Mouse (Mus musculus) heart, adult 8-10 months (tissue): ENCODE measurements at regions not wholly inside any gene's neighbourhood (a gene's known extent, or its start where the extent isn't known, plus 50 kb on each side); places are given as distances from the start of the nearest gene placed in this dataset.

Source experiments
- DNase-seq: peaks from one replicate; pipeline ENCODE4 v3.0.0; 2022; ENCODE audit warnings: low spot score

DNA sequence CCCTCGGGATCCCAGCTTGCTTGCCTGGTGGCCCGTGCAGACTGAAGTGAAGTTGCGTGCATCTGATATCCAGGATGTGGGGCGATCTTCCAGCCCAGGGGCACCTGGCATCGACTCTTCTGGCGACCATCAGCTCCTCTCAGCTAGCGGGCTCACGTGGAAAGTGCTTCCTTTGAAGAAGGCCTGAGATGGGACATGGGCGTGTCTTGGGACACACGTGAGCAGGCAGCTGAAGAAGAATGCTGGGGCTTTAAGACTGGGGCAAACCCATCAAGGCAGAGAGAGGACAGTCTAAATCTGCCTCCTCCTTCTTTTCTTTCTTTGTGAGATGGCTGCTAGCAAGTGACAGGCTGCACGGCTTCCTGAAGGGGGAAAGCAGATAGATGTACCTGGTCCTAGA lies 142.3 kb upstream of the Mrps10 start:
- DNase-seq = no peak

DNA sequence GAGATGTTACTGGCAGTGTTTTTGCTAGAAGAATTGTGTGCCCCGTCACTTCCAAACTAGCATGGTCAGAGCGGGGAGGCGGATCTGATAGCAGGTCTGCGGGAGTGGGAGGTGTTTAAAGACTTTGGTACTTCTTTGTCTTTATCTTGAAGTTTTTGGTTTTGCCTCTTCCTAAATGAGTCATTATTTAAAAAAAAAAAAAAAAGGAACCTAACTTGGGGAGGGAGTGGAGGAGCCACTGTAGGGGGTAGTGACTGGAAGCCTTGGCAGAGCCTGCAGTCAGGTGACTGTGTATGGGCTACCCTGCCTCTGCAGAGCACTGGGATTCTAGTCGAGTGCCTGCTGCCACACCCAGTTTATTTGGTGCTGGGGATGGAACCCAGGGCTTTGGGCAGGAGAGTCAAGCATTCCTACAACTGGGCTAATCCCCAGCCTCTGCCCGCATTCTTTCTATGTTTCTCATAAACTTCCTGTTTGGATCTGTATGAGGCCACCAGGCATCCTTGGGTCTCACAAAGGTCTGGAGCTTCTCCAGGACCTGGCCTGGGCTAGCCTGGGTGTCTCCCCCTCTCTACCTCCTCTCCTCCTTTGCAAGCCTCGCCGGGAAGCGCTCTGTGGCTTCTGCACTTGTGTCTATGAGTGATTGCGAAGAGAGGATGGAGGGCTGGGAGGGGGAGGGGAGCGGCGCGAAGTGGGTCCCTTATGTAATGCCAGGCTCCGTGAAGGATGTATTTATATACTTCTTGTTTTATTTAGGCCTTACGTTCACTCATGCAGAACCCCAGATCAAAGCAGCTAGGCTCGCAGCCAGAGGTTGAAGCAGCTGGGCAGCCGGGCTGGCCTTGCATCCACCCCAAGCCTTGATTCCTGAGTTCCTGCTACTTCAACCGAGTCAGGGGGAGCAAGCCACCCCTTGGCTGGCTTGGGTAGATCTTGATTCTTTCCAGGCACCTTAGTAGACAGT lies 143.1 kb upstream of the Mrps10 start:
- peak; percentile 21 for DNase-seq

DNA sequence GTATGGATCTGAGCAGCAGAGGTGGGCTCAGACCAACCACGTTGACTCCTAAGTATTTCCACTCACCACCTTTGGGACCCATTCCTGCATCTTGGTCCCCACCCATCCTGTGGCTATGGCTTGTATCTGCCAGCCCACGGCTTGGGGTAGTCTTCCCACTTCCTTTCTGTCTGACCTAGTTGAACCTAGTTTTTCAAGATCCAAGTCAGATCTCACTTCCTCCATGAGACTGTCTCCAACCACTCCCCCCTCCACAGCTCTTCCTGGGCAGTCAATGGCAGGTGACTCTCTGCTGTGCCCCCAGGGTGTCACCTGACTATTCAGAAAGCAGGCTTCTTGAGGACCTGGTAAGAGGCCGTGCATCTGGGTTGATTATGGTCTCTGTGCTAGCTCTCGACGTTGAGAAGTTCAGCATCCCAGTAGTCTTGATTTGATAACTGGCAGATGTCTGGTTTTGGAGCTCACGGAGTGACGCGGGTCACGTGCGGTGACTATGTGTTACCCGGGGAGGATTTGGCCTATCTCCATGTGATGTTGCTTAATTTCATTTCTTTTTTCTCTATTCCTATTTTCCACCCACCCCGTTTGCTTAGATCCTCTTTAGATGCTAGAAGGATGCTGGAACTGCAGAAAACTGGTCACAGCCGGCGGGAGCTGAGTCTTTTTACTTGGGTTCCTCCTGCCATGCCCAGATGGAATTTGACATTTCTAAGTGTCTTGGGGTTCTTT lies 147.5 kb upstream of the Mrps10 start:
- DNase-seq = peak; percentile 39

DNA sequence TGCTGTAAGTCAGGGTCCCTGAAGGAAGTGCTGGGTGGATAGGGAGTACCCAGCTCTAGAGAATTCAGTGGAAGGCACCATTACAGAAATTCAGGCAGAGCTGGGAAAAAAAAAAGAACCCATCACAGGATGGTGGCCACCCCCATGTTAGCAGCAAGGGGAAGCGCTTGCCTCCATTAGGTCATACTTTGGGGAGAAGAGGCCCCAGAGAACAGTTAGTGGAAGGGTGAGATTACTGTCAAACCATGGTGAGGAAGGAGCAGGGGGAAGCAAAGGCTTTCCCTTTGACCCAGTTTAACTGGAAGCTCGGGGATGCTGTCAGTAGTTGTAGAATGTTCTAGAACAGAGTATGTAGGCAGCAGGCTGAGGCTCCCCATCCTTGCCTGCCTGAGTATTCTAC lies 148.8 kb upstream of the Mrps10 start:
- DNase-seq = no peak

DNA sequence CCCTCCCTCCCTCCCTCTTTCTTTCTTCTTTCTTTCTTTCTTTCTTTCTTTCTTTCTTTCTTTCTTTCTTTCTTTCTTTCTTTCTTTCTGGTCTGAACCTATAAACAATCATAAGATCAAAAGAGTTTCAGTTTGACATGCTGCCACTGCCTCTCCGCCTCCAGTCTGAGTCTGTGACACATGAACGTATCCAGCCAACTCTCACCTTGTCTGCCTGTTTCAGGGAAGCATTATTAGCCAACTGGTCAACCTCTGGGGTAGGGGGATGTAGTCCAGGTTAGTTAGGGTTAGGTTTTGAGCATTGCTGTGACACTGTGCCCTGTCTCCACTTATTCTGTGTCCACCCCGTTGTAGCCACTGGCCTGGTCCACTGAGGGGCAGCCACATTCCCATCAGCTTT lies 152.2 kb upstream of the Mrps10 start:
- DNase-seq = no peak

DNA sequence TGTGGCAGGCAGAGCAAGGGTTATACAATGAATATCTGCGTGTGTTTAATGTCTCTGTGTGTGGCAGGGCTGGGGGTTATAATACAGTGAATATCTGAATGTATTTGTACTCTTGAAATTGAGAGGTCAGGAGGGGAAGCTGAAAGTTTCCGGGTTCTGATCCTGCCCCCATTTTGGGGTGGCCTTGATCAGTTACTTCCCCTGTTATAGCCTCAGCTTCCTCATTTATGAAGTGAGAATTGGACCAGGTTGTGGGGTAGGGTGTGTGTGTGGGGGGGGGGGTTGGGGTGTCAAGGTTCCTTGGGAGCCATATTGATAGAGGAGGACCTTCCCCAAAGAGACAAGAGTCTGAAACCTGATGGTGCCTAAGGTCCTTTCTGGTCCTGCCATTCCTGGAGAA lies 152.8 kb upstream of the Mrps10 start:
- DNase-seq = no peak

DNA sequence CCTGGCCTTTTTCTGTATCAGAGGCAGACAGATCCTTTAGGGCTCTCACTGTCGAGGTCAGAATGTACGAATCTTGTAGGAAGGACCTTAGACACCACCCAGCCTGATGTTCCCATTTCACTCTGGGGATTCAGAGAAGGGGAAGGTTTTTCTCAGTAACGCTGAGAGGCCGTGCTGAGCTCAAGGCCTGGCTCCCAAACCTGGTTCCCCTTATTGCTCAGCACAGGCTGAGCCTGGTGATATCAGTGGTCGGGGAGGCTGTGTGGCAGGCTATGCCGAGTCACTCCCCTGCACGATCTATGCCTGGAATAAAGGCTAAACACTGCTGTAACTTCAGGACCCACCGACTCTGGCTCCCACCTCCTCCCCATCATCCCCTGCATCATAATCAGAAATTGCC lies 154.6 kb upstream of the Mrps10 start:
- DNase-seq = no peak

DNA sequence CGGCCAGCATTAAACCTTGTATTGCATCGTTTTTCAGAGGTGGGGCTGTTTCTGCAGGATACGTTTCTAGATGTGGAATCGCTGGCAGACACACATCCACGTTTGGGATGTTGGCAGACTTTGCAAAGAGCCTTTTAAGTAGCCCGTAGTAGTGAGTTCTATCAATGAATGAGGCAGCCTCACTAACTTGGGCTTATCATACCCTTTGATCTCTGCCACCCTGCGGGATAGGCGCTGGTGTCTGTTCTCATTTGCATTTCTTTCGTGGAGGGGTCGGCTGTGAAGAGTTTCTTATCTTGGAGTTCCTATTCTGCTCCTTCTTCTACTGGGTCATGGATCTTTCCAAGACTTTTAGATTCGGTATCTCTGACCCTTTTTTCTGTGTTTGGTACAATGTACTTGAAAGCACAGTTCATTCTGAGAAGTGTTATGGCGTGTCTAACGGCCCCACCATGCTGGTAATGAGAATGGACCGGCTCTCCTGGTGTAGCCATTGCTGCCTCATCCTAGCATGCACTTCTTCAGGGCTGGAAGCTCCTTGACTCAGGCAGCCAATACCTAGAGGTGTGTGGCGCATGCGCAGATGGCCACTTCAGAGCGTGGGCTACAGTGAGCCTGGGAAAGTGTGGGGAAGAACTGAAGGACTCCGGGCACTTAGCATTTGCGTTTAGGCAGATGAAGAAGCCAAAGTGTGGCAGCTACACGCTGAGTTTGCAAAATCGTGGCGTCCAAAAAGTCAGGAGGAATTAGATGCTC lies 158.1 kb upstream of the Mrps10 start:
- DNase-seq = no peak

DNA sequence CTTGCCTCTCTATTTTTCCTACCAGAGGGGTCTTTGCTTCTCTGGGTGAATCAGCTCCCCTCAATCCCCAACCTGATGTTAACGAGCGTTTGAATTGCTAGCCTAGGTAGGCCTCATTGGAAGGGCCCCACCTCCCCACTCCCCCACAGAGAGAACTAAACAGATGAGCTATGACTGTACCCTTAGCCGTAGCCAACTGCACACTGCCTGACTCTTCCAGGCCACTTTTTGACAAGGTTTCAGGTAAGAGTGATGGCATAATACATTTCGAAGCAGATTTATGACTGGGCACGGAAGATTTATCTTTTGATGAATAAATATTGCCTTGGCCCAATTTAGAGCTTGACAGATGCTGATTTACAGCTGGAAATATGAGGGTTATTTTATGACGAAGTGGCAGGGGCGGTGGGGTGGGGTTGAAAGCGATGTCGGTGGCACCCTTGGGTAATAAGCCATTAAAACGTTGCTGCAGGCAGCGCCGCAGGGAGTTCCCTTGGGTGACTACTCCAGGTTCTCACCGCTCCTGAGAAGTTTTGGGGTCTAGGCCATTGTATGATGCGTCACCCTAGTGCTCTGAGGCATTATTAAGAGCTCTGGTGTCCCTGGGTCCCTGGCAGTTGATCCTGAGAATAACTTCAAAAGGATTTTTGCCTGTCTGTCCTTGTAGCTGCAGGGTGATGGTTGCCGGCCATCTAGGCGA lies 159.7 kb upstream of the Mrps10 start:
- DNase-seq = no peak

DNA sequence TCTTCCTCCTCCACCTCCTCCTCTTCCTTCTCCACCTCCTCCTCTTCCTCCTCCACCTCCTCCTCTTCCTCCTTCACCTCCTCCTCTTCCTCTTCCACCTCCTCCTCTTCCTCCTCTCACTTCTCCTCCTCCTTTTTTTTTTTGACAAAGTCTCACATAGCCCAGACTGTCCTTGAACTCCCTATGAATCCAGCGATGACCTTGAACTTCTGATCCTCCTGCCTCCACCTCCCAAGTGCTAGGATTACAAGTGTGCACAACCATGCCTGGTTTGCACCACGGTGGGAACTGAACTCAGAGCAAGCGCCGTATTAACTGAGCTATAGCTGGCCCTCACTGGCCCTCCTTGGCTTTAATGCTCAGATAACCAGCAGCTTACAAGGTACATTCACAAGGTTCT lies 161.2 kb upstream of the Mrps10 start:
- DNase-seq = no peak

DNA sequence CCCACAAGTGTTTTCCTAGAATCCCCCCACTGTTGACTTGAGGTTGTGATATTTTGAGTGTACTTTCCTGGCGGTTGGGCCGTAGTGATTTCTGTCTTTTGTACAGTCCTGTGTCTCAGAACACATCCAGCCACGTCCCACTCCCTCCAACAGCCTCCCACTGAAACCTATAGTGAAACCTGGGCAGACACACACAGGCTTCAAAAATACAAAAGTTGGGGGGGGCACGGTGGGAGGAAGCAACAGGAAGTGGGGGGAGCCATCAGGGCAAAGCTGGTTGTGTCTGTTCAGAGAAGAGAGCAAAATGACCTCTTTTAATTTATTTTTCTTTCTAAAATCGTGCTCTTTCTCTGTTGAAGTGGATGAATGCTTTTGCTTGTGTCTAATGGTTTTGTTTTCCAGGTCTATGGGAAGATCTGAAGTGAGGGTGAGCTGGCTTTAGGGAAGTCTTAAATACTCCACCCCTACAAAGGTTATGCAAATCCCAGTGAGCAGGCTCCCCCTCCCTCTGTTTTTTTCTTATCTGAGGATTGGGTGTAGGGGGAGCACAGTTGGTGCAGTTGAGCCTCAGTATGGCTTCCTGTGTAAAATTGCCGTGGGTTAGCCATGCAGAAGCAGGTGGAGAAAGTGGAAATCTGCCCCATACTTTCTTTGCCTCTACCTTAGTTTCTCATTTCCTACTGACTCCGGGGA lies 164.1 kb upstream of the Mrps10 start:
- no peak for DNase-seq

DNA sequence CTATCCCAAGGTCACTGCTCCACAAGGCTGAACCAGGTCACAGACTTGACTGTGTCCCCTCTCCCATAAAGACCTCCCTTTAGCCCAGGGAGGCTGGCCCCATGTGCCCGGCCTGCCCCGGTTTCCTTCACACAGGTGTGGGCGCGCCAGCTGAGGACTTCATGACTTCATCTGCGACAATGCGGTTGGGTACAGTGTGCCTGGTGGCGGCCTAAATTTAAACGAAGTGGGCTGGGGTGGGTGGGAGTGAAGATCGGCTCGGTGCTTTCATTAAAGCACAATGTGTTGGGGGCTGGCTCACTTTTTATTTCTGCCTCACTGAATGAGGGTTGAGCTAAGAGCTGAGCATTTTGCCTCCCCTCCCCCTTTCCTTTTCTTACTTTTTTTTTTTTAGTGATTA lies 169.5 kb upstream of the Mrps10 start:
- DNase-seq = no peak

DNA sequence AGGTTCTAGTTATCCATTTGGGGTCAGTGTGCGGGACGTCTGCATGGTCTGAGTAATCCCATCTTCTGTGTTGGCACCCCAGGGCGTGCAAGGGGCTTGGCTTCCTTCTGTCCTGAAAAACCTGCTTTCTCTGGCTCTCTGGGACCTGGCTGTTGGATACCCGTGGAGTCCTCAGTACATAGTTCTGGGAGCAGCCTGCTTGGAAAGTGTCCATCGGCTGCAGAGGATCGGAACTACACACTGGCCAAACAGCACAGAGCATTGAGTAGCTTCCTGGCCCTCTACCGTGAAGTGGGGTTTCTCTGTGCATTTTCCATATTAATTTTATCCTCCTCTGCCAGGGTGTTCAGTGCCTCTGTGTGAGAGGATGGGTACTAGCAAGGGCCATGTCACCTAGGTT lies 170.7 kb upstream of the Mrps10 start:
- DNase-seq = no peak

DNA sequence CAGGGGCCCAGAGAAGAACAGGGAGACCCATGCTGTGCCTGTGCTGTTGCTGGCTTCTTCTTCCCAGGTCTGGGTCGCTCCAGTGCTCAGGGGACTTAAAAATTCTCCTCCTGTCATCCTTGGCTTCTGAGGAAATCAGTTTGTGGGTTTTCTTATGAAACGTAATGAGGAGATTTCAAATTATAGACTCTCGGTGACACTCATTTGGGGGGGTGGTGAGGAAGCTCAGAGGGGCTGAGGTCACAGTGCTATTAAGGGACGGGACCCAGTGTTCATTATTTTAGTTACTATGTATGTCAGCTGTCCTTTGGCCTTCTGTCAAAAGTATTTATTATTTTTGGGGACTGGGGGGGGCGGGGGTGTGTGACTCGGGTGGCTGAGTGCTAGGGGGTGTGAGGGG lies 171.7 kb upstream of the Mrps10 start:
- DNase-seq = no peak

DNA sequence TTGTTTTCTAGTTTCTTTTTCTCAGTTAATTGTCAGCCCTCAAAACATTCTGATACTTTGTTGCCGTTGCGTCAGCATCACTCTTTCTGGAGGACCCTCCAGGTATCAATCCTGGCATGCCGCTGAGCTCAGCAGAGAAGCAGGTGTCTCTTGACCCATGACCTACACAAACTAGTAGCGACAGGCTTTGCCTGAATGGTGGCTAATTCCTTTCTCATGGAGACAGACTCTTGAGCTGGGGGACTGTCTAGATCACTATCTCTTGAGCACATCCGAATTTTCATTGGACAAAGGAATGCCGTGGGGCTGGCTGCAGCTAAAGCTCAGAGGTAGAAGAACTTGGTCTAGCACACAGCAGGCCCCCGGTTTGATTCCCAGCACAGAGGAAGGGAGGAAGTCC lies 172.7 kb upstream of the Mrps10 start:
- DNase-seq = no peak

DNA sequence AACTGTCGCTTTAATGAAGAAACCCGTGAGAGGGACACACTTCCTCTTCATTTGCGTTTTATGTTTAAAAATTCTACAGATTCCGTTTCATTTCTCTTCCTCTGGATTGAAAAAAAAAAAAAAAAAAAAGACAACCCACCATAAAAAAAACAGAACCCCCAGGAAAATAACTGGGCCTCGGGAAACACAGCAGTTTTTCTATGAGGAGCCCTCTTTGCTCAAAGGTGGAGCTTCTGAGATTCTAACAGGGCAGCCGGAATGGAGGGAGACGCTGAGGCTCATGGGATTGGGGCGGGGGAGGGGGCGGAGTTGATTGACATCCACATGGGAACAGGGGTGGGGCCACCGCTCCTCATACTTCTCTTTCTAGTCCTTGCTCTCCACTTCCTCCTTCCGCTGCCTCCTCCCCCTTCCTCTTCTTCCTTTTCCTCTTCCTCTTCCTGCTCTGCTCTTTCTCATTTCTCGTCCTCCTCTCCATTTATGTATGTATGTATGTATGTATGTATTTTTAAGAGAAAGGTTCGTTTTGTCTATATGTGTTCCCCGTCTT lies 174.1 kb upstream of the Mrps10 start:
- DNase-seq = no peak

DNA sequence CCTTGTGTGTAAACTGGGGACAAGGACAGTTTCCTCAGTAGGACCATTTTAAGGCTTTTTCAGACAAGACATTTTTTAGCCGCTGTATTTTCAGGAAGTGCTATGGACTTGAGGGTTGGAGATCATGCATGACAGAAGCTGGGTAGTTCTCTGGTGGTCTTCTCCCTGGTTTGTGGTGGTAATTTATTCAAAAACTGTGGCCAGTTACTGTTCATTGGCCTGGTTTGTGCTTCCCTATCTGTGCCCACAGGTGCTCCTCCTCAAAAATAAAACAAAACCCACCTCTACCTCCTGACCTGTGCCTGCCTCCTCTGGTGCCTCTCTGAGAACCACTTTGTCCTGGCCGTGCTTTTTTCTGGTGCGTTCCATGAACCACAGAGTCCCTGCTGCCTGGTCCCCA lies 177.3 kb upstream of the Mrps10 start:
- DNase-seq = no peak

DNA sequence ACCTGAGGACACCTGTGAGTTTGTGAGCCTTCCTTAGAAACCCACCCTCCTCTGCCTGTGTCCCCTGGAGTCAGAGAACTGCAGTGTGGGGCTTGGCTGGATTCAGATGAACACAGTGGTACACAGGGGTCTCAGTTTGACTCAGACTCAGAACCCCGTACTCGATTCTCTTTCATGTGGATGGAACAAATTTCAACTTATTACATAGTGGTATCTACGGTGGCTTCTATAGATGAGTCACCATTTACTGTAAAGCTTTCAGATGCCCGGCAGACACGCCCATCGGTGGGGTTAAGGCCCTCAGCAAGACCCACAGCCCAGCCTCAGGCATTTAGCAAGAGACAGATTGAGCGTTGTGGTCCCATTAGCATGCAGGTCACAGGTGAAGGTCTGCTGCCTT lies 178.9 kb upstream of the Mrps10 start:
- no peak for DNase-seq

DNA sequence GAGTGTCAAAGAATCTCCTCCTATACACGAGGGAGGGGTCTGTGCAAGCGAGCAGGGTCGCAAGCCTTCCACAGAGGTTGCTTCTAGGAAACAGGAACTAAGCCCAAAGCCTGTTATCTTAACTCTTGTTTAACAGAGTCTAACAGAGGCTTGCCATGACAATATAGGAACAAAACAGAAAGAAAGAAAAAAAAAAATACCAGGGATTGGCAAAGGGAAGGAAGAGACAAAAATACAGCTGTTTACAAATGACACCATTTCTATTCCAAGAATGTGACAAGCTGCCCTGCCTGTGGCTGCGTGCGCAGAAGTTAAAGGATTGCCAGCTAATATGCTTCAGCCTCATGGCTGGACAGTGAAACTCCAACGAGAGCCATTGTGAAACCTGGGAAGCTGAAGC lies 173.8 kb upstream of the Ubr2 start:
- peak; percentile 34 for DNase-seq

DNA sequence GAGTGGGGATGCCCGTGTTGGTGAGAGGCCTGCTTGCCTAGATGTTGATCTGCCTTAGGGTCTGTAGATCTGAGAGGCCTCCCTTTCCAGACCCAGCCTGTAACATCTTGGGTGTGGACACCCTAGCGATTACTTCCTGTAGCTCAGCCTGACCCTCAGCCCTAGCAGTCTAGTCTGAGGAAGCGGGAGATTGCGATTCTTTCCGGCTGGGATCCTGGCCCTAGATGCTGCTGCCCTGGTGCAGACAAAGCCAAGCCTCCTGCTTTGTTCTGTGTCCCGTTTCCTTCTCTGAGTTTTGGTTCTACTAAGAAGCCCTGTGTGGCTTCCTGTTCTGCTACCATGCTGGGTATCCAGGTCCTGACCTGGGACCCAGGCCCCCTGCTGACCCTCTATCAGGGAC lies 171.8 kb upstream of the Ubr2 start:
- peak; percentile 58 for DNase-seq

DNA sequence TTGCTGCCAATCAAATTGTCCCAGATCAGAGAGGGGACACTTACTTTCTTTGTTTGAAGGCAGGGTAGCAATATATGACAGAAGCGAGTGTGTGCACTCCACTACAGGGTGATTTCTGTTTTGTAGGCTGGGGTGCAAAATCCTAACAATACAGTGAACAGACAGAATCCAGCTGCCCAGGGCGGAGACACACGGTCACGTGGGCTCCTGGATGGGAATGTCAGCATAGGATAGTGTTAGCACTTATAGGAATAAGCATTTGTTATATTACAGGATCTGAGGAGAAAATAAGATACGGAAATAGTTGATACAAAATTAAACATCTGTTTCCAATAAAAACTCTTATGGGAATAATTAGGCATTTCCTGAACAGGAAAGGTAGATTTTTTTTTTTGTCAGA lies 169.1 kb upstream of the Ubr2 start:
- DNase-seq = no peak
